Mouse (Mus musculus): ENCODE measurements at regions not wholly inside any gene's neighbourhood (a gene's known extent, or its start where the extent isn't known, plus 50 kb on each side); places are given as distances from the start of the nearest gene placed in this dataset.

GRCm38 (mm10) chr9:100382492-100382891, 104.1 kb downstream of the Il20rb start:
- Histone ChIP-seq H3K4me1 (ENCODE audit: insufficient read depth, low read length) (no peaks in the 10 kb centered on the region), H3K9me3 (ENCODE audit: low read length) (no peaks in the 10 kb centered on the region), H3K4me3 (ENCODE audit: low read length) (no peak overlapping the region), H3K27ac (ENCODE audit: low read length) (no peak overlapping the region), H3K9ac (replicated peaks; ENCODE audit: low read length) (no peak overlapping the region), H3K4me2 (replicated peaks; ENCODE audit: low read depth, low read length) (no peak overlapping the region), H3K36me3 (ENCODE audit: insufficient read depth, low read length) (no peaks in the 10 kb centered on the region), H3K27me3 (ENCODE audit: insufficient read depth, low read length) (no peaks in the 10 kb centered on the region)
- ATAC-seq (ENCODE audit: low FRiP score, low TSS enrichment): no peak
- WGBS: 66% methylated on average over 5 of the region's 5 CpGs

GRCm38 (mm10) chr9:100369921-100370320, 116.7 kb downstream of the Il20rb start:
- H3K9me3 ChIP-seq (ENCODE audit: low read length): no peaks in the 10 kb centered on the region
- no peak overlapping the region for H3K27ac ChIP-seq (ENCODE audit: low read length)
- H3K4me2 ChIP-seq (replicated peaks; ENCODE audit: low read depth, low read length): no peak overlapping the region
- H3K9ac ChIP-seq (replicated peaks; ENCODE audit: low read length): no peak overlapping the region
- H3K36me3 ChIP-seq (ENCODE audit: insufficient read depth, low read length): no peaks in the 10 kb centered on the region
- 78% methylated on average over 5 of the region's 5 CpGs for WGBS
- no peaks in the 10 kb centered on the region for H3K27me3 ChIP-seq (ENCODE audit: insufficient read depth, low read length)
- ATAC-seq (ENCODE audit: low FRiP score, low TSS enrichment): no peak
- no peak overlapping the region for H3K4me3 ChIP-seq (ENCODE audit: low read length)
- no peaks in the 10 kb centered on the region for H3K4me1 ChIP-seq (ENCODE audit: insufficient read depth, low read length)

- ATAC-seq (ENCODE audit: low FRiP score, low TSS enrichment): no peak
- Histone ChIP-seq H3K9me3 (ENCODE audit: low read length) (no peaks in the 10 kb centered on the region), H3K4me3 (ENCODE audit: low read length) (no peak overlapping the region), H3K27ac (ENCODE audit: low read length) (no peak overlapping the region), H3K36me3 (ENCODE audit: insufficient read depth, low read length) (no peaks in the 10 kb centered on the region), H3K27me3 (ENCODE audit: insufficient read depth, low read length) (no peaks in the 10 kb centered on the region), H3K4me2 (replicated peaks; ENCODE audit: low read depth, low read length) (no peak overlapping the region), H3K9ac (replicated peaks; ENCODE audit: low read length) (no peak overlapping the region), H3K4me1 (ENCODE audit: insufficient read depth, low read length) (no peaks in the 10 kb centered on the region)
- 81% methylated on average over 6 of the region's 6 CpGs for WGBS
Measured at GRCm38 (mm10) chr9:100366816-100367215, 119.8 kb downstream of the Il20rb start.

- Histone ChIP-seq H3K27ac (ENCODE audit: low read length) (no peak overlapping the region), H3K9ac (replicated peaks; ENCODE audit: low read length) (no peak overlapping the region), H3K9me3 (ENCODE audit: low read length) (no peaks in the 10 kb centered on the region), H3K27me3 (ENCODE audit: insufficient read depth, low read length) (no peaks in the 10 kb centered on the region), H3K4me1 (ENCODE audit: insufficient read depth, low read length) (no peaks in the 10 kb centered on the region), H3K4me3 (ENCODE audit: low read length) (no peak overlapping the region), H3K36me3 (ENCODE audit: insufficient read depth, low read length) (no peaks in the 10 kb centered on the region), H3K4me2 (replicated peaks; ENCODE audit: low read depth, low read length) (no peak overlapping the region)
- WGBS: 66% methylated on average over 9 of the region's 9 CpGs
- ATAC-seq (ENCODE audit: low FRiP score, low TSS enrichment): no peak
Measured at GRCm38 (mm10) chr9:100359934-100360716, 126.5 kb downstream of the Il20rb start.

- ATAC-seq (ENCODE audit: low FRiP score, low TSS enrichment): no peak
- Histone ChIP-seq H3K27ac (ENCODE audit: low read length) (no peak overlapping the region), H3K27me3 (ENCODE audit: insufficient read depth, low read length) (no peaks in the 10 kb centered on the region), H3K36me3 (ENCODE audit: insufficient read depth, low read length) (no peaks in the 10 kb centered on the region), H3K4me3 (ENCODE audit: low read length) (no peak overlapping the region), H3K9ac (replicated peaks; ENCODE audit: low read length) (no peak overlapping the region), H3K9me3 (ENCODE audit: low read length) (no peaks in the 10 kb centered on the region), H3K4me1 (ENCODE audit: insufficient read depth, low read length) (no peaks in the 10 kb centered on the region), H3K4me2 (replicated peaks; ENCODE audit: low read depth, low read length) (no peak overlapping the region)
- WGBS: 65% methylated on average over 12 of the region's 12 CpGs
Measured at GRCm38 (mm10) chr9:100357553-100357952, 129.0 kb downstream of the Il20rb start.

GRCm38 (mm10) chr9:100340796-100341195, 145.8 kb downstream of the Il20rb start:
- Histone ChIP-seq H3K4me1 (ENCODE audit: insufficient read depth, low read length) (no peaks in the 10 kb centered on the region), H3K9ac (replicated peaks; ENCODE audit: low read length) (no peak overlapping the region), H3K36me3 (ENCODE audit: insufficient read depth, low read length) (no peaks in the 10 kb centered on the region), H3K4me2 (replicated peaks; ENCODE audit: low read depth, low read length) (no peak overlapping the region), H3K4me3 (ENCODE audit: low read length) (no peak overlapping the region), H3K27me3 (ENCODE audit: insufficient read depth, low read length) (no peaks in the 10 kb centered on the region), H3K9me3 (ENCODE audit: low read length) (no peaks in the 10 kb centered on the region), H3K27ac (ENCODE audit: low read length) (no peak overlapping the region)
- no peak for ATAC-seq (ENCODE audit: low FRiP score, low TSS enrichment)
- WGBS: 69% methylated on average over 8 of the region's 8 CpGs

- ATAC-seq (ENCODE audit: low FRiP score, low TSS enrichment): no peak
Measured at GRCm38 (mm10) chr9:100307765-100308164, 178.8 kb downstream of the Il20rb start.

GRCm38 (mm10) chr9:100307364-100307763, 179.2 kb downstream of the Il20rb start:
- H3K36me3 ChIP-seq (ENCODE audit: insufficient read depth, low read length): no peaks in the 10 kb centered on the region
- ATAC-seq (ENCODE audit: low FRiP score, low TSS enrichment): no peak

More at GRCm38 (mm10) chr9:100307765-100308164, 178.8 kb downstream of the Il20rb start:
- Histone ChIP-seq H3K4me2 (replicated peaks; ENCODE audit: low read depth, low read length) (no peak overlapping the region), H3K4me3 (ENCODE audit: low read length) (no peak overlapping the region), H3K9ac (replicated peaks; ENCODE audit: low read length) (no peak overlapping the region), H3K27me3 (ENCODE audit: insufficient read depth, low read length) (no peaks in the 10 kb centered on the region), H3K27ac (ENCODE audit: low read length) (no peak overlapping the region), H3K4me1 (ENCODE audit: insufficient read depth, low read length) (peaks cover 15% of the 10 kb centered on the region), H3K9me3 (ENCODE audit: low read length) (peaks cover 4% of the 10 kb centered on the region), H3K36me3 (ENCODE audit: insufficient read depth, low read length) (no peaks in the 10 kb centered on the region)
- 43% methylated on average over 5 of the region's 5 CpGs for WGBS

GRCm38 (mm10) chr9:100303762-100304161, 182.8 kb downstream of the Il20rb start:
- no peak overlapping the region for H3K4me3 ChIP-seq (ENCODE audit: low read length)
- H3K9me3 ChIP-seq (ENCODE audit: low read length): no peaks in the 10 kb centered on the region
- ATAC-seq (ENCODE audit: low FRiP score, low TSS enrichment): no peak
- no peak overlapping the region for H3K27ac ChIP-seq (ENCODE audit: low read length)
- 41% methylated on average over 6 of the region's 6 CpGs for WGBS
- peaks cover 15% of the 10 kb centered on the region for H3K4me1 ChIP-seq (ENCODE audit: insufficient read depth, low read length)
- H3K36me3 ChIP-seq (ENCODE audit: insufficient read depth, low read length): no peaks in the 10 kb centered on the region
- H3K4me2 ChIP-seq (replicated peaks; ENCODE audit: low read depth, low read length): no peak overlapping the region
- H3K27me3 ChIP-seq (ENCODE audit: insufficient read depth, low read length): no peaks in the 10 kb centered on the region
- no peak overlapping the region for H3K9ac ChIP-seq (replicated peaks; ENCODE audit: low read length)

More at GRCm38 (mm10) chr9:100307364-100307763, 179.2 kb downstream of the Il20rb start:
- no peak overlapping the region for H3K27ac ChIP-seq (ENCODE audit: low read length)
- H3K27me3 ChIP-seq (ENCODE audit: insufficient read depth, low read length): no peaks in the 10 kb centered on the region
- peaks cover 15% of the 10 kb centered on the region for H3K4me1 ChIP-seq (ENCODE audit: insufficient read depth, low read length)
- H3K4me2 ChIP-seq (replicated peaks; ENCODE audit: low read depth, low read length): no peak overlapping the region
- WGBS: 75% methylated on average over 2 of the region's 2 CpGs
- peaks cover 4% of the 10 kb centered on the region for H3K9me3 ChIP-seq (ENCODE audit: low read length)
- H3K9ac ChIP-seq (replicated peaks; ENCODE audit: low read length): no peak overlapping the region
- H3K4me3 ChIP-seq (ENCODE audit: low read length): no peak overlapping the region

GRCm38 (mm10) chr9:100301613-100302012, 185.0 kb downstream of the Il20rb start:
- H3K36me3 ChIP-seq (ENCODE audit: insufficient read depth, low read length): no peaks in the 10 kb centered on the region
- no peak overlapping the region for H3K9ac ChIP-seq (replicated peaks; ENCODE audit: low read length)
- no peak overlapping the region for H3K4me3 ChIP-seq (ENCODE audit: low read length)
- no peak for ATAC-seq (ENCODE audit: low FRiP score, low TSS enrichment)
- no peak overlapping the region for H3K4me2 ChIP-seq (replicated peaks; ENCODE audit: low read depth, low read length)
- H3K27me3 ChIP-seq (ENCODE audit: insufficient read depth, low read length): no peaks in the 10 kb centered on the region
- H3K4me1 ChIP-seq (ENCODE audit: insufficient read depth, low read length): peaks cover 15% of the 10 kb centered on the region
- 61% methylated on average over 12 of the region's 12 CpGs for WGBS
- H3K9me3 ChIP-seq (ENCODE audit: low read length): no peaks in the 10 kb centered on the region
- H3K27ac ChIP-seq (ENCODE audit: low read length): no peak overlapping the region

All from kidney, embryonic 16.5 days (tissue).